Mouse (Mus musculus) heart, adult 8-10 months (tissue): ENCODE measurements around the gene Gpr137b. TPM values are rescaled to one million over a fixed set of nuclear protein-coding genes. Genes with fewer than 3 reads are reported as not detected.
"Not testable (repeated sequence)": the region's sequence is repeated elsewhere in the genome, so short reads cannot be mapped to it uniquely, and the experiment has no call there.

Experiments used
- DNase-seq: peaks from one replicate; pipeline ENCODE4 v3.0.0; 2022; ENCODE audit warnings: low spot score
- total RNA-seq, 4 experiments: library from RNA; stranded (reverse); gene quantifications; 2 replicates each; pipeline ENCODE4 v1.2.4; 2022

Gpr137b gene
- total RNA-seq = 10 to 100 TPM in 1 of 4 experiments, 1 to 10 TPM in 3; 5.7 to 10.4 (median 6.7) TPM

GRCm38 (mm10) chr13:13393228-13394095 lies at the start of gene Gpr137b:
Gene Gpr137b, minus strand, starts transcription at chr13:13394014.
- DNase-seq = peak; percentile 44

GRCm38 (mm10) chr13:13438112-13438953 lies 44.5 kb upstream of the Gpr137b start:
- DNase-seq = peak; percentile 31

DNA sequence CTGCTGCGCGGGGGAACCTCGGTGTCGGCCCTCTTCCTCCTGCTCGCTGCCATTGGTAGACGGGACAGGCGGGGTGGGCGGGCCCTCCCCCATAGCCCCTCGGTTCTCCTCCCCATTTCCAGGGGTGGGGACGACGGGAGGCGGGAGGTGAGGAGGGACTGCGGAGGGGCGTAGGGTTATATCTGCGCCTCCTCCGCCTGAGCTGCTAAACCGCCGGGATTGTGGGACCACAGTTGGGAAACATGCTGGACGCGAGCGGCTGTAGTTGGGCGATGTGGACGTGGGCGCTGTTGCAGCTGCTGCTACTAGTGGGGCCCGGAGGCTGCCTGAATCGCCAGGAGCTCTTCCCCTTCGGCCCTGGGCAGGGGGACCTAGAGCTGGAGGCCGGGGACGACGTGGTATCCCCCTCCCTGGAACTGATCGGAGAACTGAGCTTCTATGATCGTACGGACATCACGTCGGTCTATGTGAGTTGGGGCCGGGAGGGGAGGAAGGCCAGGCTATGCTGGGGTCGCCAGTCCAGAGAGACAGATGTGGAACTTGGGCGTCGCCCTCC lies 43.7 kb upstream of the Gpr137b start, which contains the start of gene Nid1:
Gene Nid1, plus strand, starts transcription at position 92 of the 556 bp plus-strand sequence.
- peak; percentile 39 for DNase-seq

DNA sequence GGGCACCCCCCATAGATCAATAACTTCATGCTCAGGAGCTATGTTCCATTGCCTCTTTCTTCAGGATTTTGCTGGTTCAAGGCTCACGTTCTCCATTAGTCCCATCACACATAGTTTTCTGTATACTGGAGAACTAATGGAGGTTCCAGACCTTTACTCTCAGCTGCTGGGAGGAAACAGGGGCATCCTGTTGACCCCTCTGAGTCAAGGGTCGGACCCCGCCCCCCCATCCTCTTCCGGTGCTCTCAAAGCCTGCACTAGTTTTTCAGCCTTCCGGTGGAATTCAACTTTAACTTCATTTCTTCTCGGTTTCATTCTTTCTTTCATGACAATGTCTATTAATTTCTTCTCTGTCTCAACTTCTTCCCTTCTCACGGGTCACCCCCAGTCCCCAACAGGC lies 42.3 kb upstream of the Gpr137b start:
- not testable (repeated sequence) for DNase-seq

- not testable (repeated sequence) for DNase-seq
Observed at GRCm38 (mm10) chr13:13423301-13423700, 29.5 kb upstream of the Gpr137b start.

DNA sequence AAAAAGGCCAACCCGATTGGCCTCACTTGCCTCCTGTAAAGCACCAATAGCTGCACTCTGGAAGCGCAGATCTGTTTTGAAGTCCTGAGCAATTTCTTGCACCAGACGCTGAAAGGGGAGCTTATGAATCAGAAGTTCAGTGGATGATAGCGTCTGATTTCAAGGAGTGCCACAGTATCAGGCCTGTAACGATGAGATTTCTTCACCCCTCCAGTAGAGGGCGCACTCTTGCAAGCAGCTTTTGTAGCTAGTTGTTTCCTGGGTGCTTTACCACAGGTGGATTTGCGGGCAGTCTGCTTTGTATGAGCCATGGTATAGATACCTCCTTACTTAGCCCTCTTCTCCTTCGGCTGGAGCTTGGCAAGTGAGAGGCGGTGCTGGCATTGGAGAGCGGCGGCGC lies 25.0 kb upstream of the Gpr137b start:
- not testable (repeated sequence) for DNase-seq

DNA sequence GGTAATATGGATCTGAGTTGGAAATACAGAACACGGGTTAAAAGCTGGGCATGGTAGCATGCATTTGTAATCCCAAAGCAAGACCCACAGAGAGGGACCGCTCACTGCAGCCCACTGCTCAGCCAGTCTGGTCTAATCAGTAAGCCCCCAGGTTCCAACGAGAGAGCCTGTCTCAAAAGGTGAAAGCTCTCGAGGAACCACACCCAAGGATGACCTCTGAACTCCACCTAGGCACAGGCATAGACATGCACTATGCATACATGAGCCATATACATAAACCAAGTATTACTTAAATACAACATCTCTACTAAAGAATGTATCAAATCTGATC lies 22.2 kb upstream of the Gpr137b start:
- not testable (repeated sequence) for DNase-seq

DNA sequence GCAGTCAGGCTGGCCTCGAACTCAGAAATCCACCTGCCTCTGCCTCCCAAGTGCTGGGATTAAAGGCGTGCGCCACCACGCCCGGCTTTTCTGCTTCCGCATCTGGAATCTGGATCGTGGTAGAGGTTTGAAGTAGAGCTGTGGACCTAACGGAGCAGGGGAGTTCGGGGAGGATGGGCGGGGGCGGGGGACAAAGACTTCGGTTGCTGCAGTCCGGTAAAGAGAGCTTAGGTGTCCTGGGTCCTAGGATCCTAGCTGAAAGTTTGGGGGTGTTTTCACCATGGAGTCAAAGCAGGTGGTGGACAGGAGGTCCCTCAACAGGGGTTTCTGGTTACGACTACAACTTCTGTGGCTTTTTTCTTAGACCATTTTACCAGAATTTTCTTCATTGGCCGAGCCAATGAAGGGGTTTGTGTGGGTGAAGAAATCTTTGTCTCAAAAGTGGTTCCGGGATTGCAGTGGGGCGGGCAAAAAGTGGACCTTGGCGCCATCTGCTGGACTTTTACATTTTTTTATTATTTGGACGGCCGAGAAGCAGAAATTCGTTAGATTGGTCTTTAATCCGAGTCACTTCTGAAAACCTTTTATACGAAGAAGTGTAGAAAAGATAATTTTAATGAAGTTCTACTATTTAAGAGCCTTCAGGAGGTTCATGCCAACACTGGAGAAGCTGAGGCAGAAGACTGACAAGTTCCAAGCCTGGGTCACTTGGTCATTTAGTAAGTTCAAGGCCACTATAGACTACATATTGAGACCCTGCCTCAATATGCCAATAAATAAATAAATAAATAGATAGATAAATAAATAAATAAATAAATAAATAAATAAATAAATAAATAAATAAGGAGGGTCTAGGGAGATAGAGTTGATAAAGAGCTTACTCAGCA lies 21.5 kb upstream of the Gpr137b start:
- DNase-seq = peak; percentile 71

- DNase-seq = no peak
Observed at GRCm38 (mm10) chr13:13414206-13414605, 20.4 kb upstream of the Gpr137b start.

GRCm38 (mm10) chr13:13405511-13405910 lies 11.7 kb upstream of the Gpr137b start:
- DNase-seq = not testable (repeated sequence)

DNA sequence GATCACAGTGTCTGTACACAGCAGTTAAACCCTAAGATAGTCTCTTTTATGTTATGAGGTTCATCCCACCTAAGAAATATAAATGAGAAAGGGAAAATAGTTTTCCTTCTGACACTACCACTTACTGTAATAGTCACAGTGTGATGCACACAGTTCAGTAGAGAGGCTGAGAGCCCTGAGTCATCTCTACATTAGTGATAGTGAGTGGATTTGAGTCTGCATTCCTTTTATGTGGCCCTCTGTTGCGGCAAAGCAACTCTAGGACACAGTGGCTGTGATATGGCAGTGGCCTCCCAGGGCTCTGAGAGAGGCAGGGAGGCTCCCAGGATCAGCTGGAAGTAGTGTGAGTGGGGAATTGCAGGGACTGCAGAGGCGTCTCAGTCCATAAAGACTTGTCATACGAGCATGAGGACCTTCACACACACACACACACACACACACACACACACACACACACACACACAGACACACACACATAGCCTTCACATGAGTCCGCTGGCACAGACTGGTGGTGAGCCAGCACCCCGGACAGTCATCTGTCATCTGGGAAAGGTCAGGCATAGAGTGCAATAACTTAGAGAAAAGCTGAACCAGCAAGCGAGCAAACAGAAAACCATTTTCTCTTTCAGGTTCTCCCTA lies 10.8 kb upstream of the Gpr137b start:
- DNase-seq = not testable (repeated sequence)

GRCm38 (mm10) chr13:13403839-13404238 lies 10.0 kb upstream of the Gpr137b start:
- DNase-seq = not testable (repeated sequence)

- DNase-seq = not testable (repeated sequence)
Observed at GRCm38 (mm10) chr13:13403366-13403765, 9.6 kb upstream of the Gpr137b start.

GRCm38 (mm10) chr13:13402818-13403217 lies 9.0 kb upstream of the Gpr137b start:
- DNase-seq = not testable (repeated sequence)

- DNase-seq = not testable (repeated sequence)
Observed at GRCm38 (mm10) chr13:13400851-13401250, 7.0 kb upstream of the Gpr137b start.

GRCm38 (mm10) chr13:13394096-13394395 lies 232 bp upstream of the Gpr137b start:
- not testable (repeated sequence) for DNase-seq

GRCm38 (mm10) chr13:13378168-13378859 lies 15.5 kb downstream of the Gpr137b start:
- DNase-seq = not testable (repeated sequence)

DNA sequence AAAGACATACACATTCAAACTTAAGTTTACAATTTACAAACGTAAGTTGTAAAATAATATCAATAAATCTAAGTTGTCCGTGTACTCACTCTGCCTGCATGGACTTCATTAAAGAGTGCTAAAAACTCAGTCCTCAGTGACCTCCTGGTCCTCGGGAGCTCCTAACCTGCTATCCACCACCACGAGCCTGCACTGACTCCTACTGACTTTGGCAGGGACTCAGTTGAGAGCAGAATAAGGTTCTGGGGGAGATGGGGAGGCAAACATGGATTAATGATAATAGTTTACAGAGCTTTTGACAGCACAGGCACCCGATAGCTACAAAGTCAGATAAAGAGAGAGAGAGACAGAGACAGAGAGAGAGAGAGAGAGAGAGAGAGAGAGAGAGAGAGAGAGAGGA lies 16.6 kb downstream of the Gpr137b start:
- no peak for DNase-seq

- DNase-seq = not testable (repeated sequence)
Observed at GRCm38 (mm10) chr13:13373965-13374364, 19.8 kb downstream of the Gpr137b start.

- DNase-seq = not testable (repeated sequence)
Observed at GRCm38 (mm10) chr13:13371436-13371835, 22.4 kb downstream of the Gpr137b start.
